Mouse (Mus musculus) NIH3T3 (cell line): ENCODE data around the gene Syce2.
"Not testable (repeated sequence)": the region's sequence is repeated elsewhere in the genome, so short reads cannot be mapped to it uniquely, and the experiment has no call there.

Experiments
- DNase-seq: peaks from one replicate; pipeline ENCODE4 v3.0.0-alpha.2; 2012; ENCODE audit warnings: low read depth

Gene Syce2

GRCm38 (mm10) chr8:84901752-84902151 lies 29.8 kb downstream of the Syce2 start, which contains the start of gene Klf1:
Klf1 (plus strand) TSS chr8:84901928.
- no peak for DNase-seq

- DNase-seq = no peak
Observed at GRCm38 (mm10) chr8:84902367-84902919, 30.5 kb downstream of the Syce2 start.

- DNase-seq = peak; percentile 81
Observed at GRCm38 (mm10) chr8:84902920-84903661, 31.2 kb downstream of the Syce2 start.

GRCm38 (mm10) chr8:84904351-84904750 lies 32.4 kb downstream of the Syce2 start:
- DNase-seq = no peak

GRCm38 (mm10) chr8:84907037-84907436 lies 35.1 kb downstream of the Syce2 start:
- DNase-seq = no peak

GRCm38 (mm10) chr8:84907493-84907892 lies 35.6 kb downstream of the Syce2 start:
- DNase-seq = no peak

GRCm38 (mm10) chr8:84907979-84908378 lies 36.1 kb downstream of the Syce2 start:
- DNase-seq = not testable (repeated sequence)

GRCm38 (mm10) chr8:84908421-84909161 lies 36.7 kb downstream of the Syce2 start, which contains the start of gene Dnase2a:
Dnase2a (plus strand) TSS chr8:84908560.
- peak; percentile 99 for DNase-seq

- DNase-seq = no peak
Observed at GRCm38 (mm10) chr8:84909162-84909767, 37.4 kb downstream of the Syce2 start.

- DNase-seq = no peak
Observed at GRCm38 (mm10) chr8:84909949-84910348, 38.0 kb downstream of the Syce2 start.

GRCm38 (mm10) chr8:84910551-84910950 lies 38.6 kb downstream of the Syce2 start:
- no peak for DNase-seq

GRCm38 (mm10) chr8:84911854-84912253 lies 39.9 kb downstream of the Syce2 start:
- DNase-seq = no peak

- DNase-seq = no peak
Observed at GRCm38 (mm10) chr8:84912391-84912790, 40.5 kb downstream of the Syce2 start.

GRCm38 (mm10) chr8:84912895-84913501 lies 41.1 kb downstream of the Syce2 start:
- no peak for DNase-seq

GRCm38 (mm10) chr8:84913502-84913900 lies 41.6 kb downstream of the Syce2 start:
- no peak for DNase-seq

- DNase-seq = peak; percentile 31
Observed at GRCm38 (mm10) chr8:84913960-84914359, 42.0 kb downstream of the Syce2 start.

- DNase-seq = no peak
Observed at GRCm38 (mm10) chr8:84915269-84915668, 43.4 kb downstream of the Syce2 start.

GRCm38 (mm10) chr8:84917781-84918180 lies 45.9 kb downstream of the Syce2 start:
- DNase-seq = no peak

- no peak for DNase-seq
Observed at GRCm38 (mm10) chr8:84918646-84919045, 46.7 kb downstream of the Syce2 start.

- peak; percentile 73 for DNase-seq
Observed at GRCm38 (mm10) chr8:84921596-84921995, 49.7 kb downstream of the Syce2 start.

GRCm38 (mm10) chr8:84925557-84925956 lies 53.6 kb downstream of the Syce2 start:
- no peak for DNase-seq

GRCm38 (mm10) chr8:84927513-84927912 lies 55.6 kb downstream of the Syce2 start:
- DNase-seq = no peak
